Mouse (Mus musculus) E14TG2a.4 (cell line): ENCODE results near the gene Dpp7.

ENCODE experiments used
- H3K27me3 ChIP-seq: 2 replicates; pipeline ENCODE4 v1.6.1; 2014; ENCODE audit warnings: low read length, control low read depth; ENCODE audit not compliant: insufficient read depth
- H3K36me3 ChIP-seq: 2 replicates; pipeline ENCODE4 v1.6.1; 2014; ENCODE audit warnings: low read length, control low read depth; ENCODE audit not compliant: insufficient read depth
- H3K4me1 ChIP-seq: replicated peaks from 2 replicates; pipeline ENCODE4 v1.6.1; 2014; ENCODE audit warnings: low read depth, low read length, control low read depth
- H3K4me3 ChIP-seq: replicated peaks from 2 replicates; pipeline ENCODE4 v1.5.1; 2014; ENCODE audit warnings: mild to moderate bottlenecking, low read length
- H3K9me3 ChIP-seq: 2 replicates; pipeline ENCODE4 v1.6.1; 2014; ENCODE audit warnings: low read length, control low read depth
- CTCF ChIP-seq: conservative IDR thresholded peaks from 2 replicates; pipeline ENCODE4 v1.5.1; 2014; ENCODE audit warnings: low read length
- NANOG ChIP-seq: IDR thresholded peaks from 2 replicates; pipeline ENCODE4 v1.6.1; 2014; ENCODE audit warnings: borderline replicate concordance, low read length, mixed read lengths
- POU5F1 ChIP-seq: IDR thresholded peaks from 2 replicates; pipeline ENCODE4 v1.6.1; 2014; ENCODE audit warnings: low read length, borderline replicate concordance

Dpp7 gene

GRCm38 (mm10) chr2:25355419-25356066, 616 bp downstream of the Dpp7 start:
- Histone ChIP-seq H3K36me3 (peaks cover 63% of the 10 kb centered on the region), H3K27me3 (no peaks in the 10 kb centered on the region), H3K4me3 (peak overlapping the region; percentile 94), H3K9me3 (no peaks in the 10 kb centered on the region), H3K4me1 (peaks cover 35% of the 10 kb centered on the region)
- TF ChIP-seq NANOG (no peak), POU5F1 (no peak), CTCF (no peak)

- H3K4me1 ChIP-seq = peaks cover 35% of the 10 kb centered on the region
- peak overlapping the region; percentile 94; the same call in 1 of the 2 replicates for H3K4me3 ChIP-seq
- no peaks in the 10 kb centered on the region for H3K27me3 ChIP-seq
- H3K9me3 ChIP-seq = no peaks in the 10 kb centered on the region
- no peak for TF ChIP-seq NANOG
- TF ChIP-seq CTCF = no peak
- no peak for TF ChIP-seq POU5F1
- peaks cover 64% of the 10 kb centered on the region for H3K36me3 ChIP-seq
Observed at GRCm38 (mm10) chr2:25354211-25354610, 1.9 kb downstream of the Dpp7 start.

GRCm38 (mm10) chr2:25350701-25351100, 5.5 kb downstream of the Dpp7 start:
- peaks cover 99% of the 10 kb centered on the region for H3K36me3 ChIP-seq
- TF ChIP-seq CTCF (no peak), POU5F1 (no peak), NANOG (no peak)
- no peaks in the 10 kb centered on the region for H3K27me3 ChIP-seq
- peaks cover 24% of the 10 kb centered on the region for H3K4me1 ChIP-seq
- H3K4me3 ChIP-seq = no peak overlapping the region
- H3K9me3 ChIP-seq = no peaks in the 10 kb centered on the region

GRCm38 (mm10) chr2:25349499-25349898, 6.7 kb downstream of the Dpp7 start:
- no peak for TF ChIP-seq NANOG
- TF ChIP-seq POU5F1 = no peak
- no peak for TF ChIP-seq CTCF
- H3K9me3 ChIP-seq = no peaks in the 10 kb centered on the region
- H3K27me3 ChIP-seq = no peaks in the 10 kb centered on the region
- H3K36me3 ChIP-seq = peaks cover 99% of the 10 kb centered on the region
- peaks cover 12% of the 10 kb centered on the region for H3K4me1 ChIP-seq
- no peak overlapping the region for H3K4me3 ChIP-seq

GRCm38 (mm10) chr2:25348162-25348561, 8.0 kb downstream of the Dpp7 start:
- no peak for TF ChIP-seq POU5F1
- TF ChIP-seq CTCF = no peak
- no peak for TF ChIP-seq NANOG
- H3K4me3 ChIP-seq = no peak overlapping the region
- H3K4me1 ChIP-seq = peaks cover 3% of the 10 kb centered on the region; the same call in 1 of the 2 replicates
- H3K36me3 ChIP-seq = peaks cover 99% of the 10 kb centered on the region
- no peaks in the 10 kb centered on the region for H3K9me3 ChIP-seq
- no peaks in the 10 kb centered on the region for H3K27me3 ChIP-seq

GRCm38 (mm10) chr2:25338303-25338702, 17.9 kb downstream of the Dpp7 start:
- H3K4me1 ChIP-seq = peaks cover 23% of the 10 kb centered on the region
- H3K27me3 ChIP-seq = no peaks in the 10 kb centered on the region
- TF ChIP-seq POU5F1 (no peak), CTCF (no peak), NANOG (no peak)
- peaks cover 92% of the 10 kb centered on the region for H3K36me3 ChIP-seq
- no peak overlapping the region for H3K4me3 ChIP-seq
- H3K9me3 ChIP-seq = no peaks in the 10 kb centered on the region

- TF ChIP-seq CTCF (no peak), NANOG (no peak), POU5F1 (no peak)
Observed at GRCm38 (mm10) chr2:25333569-25333968, 22.6 kb downstream of the Dpp7 start.

GRCm38 (mm10) chr2:25332286-25333160, 23.6 kb downstream of the Dpp7 start, which contains the start of gene Man1b1:
TSS of gene Man1b1 (plus strand) at chr2:25332338.
- Histone ChIP-seq H3K4me3 (peak within 1 kb of the TSS; percentile 100), H3K4me1 (peaks cover 35% of the 10 kb centered on the region), H3K27me3 (no peaks in the 10 kb centered on the region), H3K9me3 (no peaks in the 10 kb centered on the region), H3K36me3 (peaks cover 42% of the 10 kb centered on the region)
- TF ChIP-seq NANOG = no peak

More at GRCm38 (mm10) chr2:25333569-25333968, 22.6 kb downstream of the Dpp7 start:
- Histone ChIP-seq H3K9me3 (no peaks in the 10 kb centered on the region), H3K4me3 (peak overlapping the region; percentile 100), H3K27me3 (no peaks in the 10 kb centered on the region), H3K4me1 (peaks cover 37% of the 10 kb centered on the region), H3K36me3 (peaks cover 53% of the 10 kb centered on the region)

GRCm38 (mm10) chr2:25331470-25331869, 24.7 kb downstream of the Dpp7 start:
- peak overlapping the region; percentile 100 for H3K4me3 ChIP-seq
- no peaks in the 10 kb centered on the region for H3K27me3 ChIP-seq
- H3K9me3 ChIP-seq = no peaks in the 10 kb centered on the region
- H3K36me3 ChIP-seq = peaks cover 32% of the 10 kb centered on the region
- H3K4me1 ChIP-seq = peaks cover 40% of the 10 kb centered on the region
- TF ChIP-seq CTCF = no peak
- no peak for TF ChIP-seq POU5F1
- no peak for TF ChIP-seq NANOG
